Mouse (Mus musculus) brown adipose tissue, adult 24 weeks (tissue): ENCODE data around the gene A4galt. TPM values are rescaled to one million over a fixed set of nuclear protein-coding genes. Genes with fewer than 3 reads are reported as not detected.
"Not testable (repeated sequence)": the region's sequence is repeated elsewhere in the genome, so short reads cannot be mapped to it uniquely, and the experiment has no call there.

ENCODE experiments used
- H3K27ac ChIP-seq: fragments of 200-500 bp; replicated peaks from 2 replicates; pipeline ENCODE4 v1.5.1; 2012; ENCODE audit warnings: low read depth, mild to moderate bottlenecking, low read length
- H3K4me1 ChIP-seq: fragments of 200-500 bp; 2 replicates; pipeline ENCODE4 v1.6.1; 2012; ENCODE audit warnings: low read length, mixed read lengths; ENCODE audit not compliant: control insufficient read depth, insufficient read depth, insufficient read length
- H3K4me3 ChIP-seq: fragments of 200-500 bp; 2 replicates; pipeline ENCODE4 v1.5.1; 2012; ENCODE audit warnings: low read depth, mild to moderate bottlenecking, low read length, moderate library complexity; ENCODE audit not compliant: insufficient read depth
- polyA plus RNA-seq: library from polyadenylated mRNA; stranded (reverse); fragments of >200 nt; gene quantifications from 2 replicates; pipeline ENCODE4 v1.2.4, GENCODE M21; 2012; ENCODE audit not compliant: missing spikeins, insufficient read depth, insufficient read length

A4galt gene
- polyA plus RNA-seq, 1 experiment = 2.9 TPM

- Histone ChIP-seq H3K4me1 (no peaks in the 10 kb centered on the region), H3K4me3 (no peak overlapping the region), H3K27ac (no peak overlapping the region)
Observed at GRCm38 (mm10) chr15:83281303-83281702, 29.7 kb upstream of the A4galt start.

GRCm38 (mm10) chr15:83278579-83278978 is 27.0 kb upstream of the A4galt start:
- Histone ChIP-seq H3K4me3 (no peak overlapping the region), H3K27ac (no peak overlapping the region), H3K4me1 (no peaks in the 10 kb centered on the region)

- H3K4me3 ChIP-seq = no peak overlapping the region
- H3K27ac ChIP-seq = no peak overlapping the region
- no peaks in the 10 kb centered on the region for H3K4me1 ChIP-seq
Observed at GRCm38 (mm10) chr15:83277451-83277850, 25.9 kb upstream of the A4galt start.

- not testable (repeated sequence) for H3K4me1 ChIP-seq, H3K27ac ChIP-seq, H3K4me3 ChIP-seq
Observed at GRCm38 (mm10) chr15:83274237-83274636, 22.7 kb upstream of the A4galt start.

GRCm38 (mm10) chr15:83273017-83273416 is 21.4 kb upstream of the A4galt start:
- Histone ChIP-seq H3K27ac (no peak overlapping the region), H3K4me3 (no peak overlapping the region), H3K4me1 (no peaks in the 10 kb centered on the region; the same call in 1 of the 2 replicates)

- H3K27ac ChIP-seq, H3K4me3 ChIP-seq, H3K4me1 ChIP-seq: not testable (repeated sequence)
Observed at GRCm38 (mm10) chr15:83271221-83271620, 19.6 kb upstream of the A4galt start.

GRCm38 (mm10) chr15:83269985-83270384 is 18.4 kb upstream of the A4galt start:
- not testable (repeated sequence) for H3K27ac ChIP-seq

GRCm38 (mm10) chr15:83268428-83268827 is 16.9 kb upstream of the A4galt start:
- H3K4me1 ChIP-seq = not testable (repeated sequence)
- Histone ChIP-seq H3K4me3 (peak overlapping the region; percentile 33; the same call in 1 of the 2 replicates), H3K27ac (peak overlapping the region; percentile 37)

More at GRCm38 (mm10) chr15:83269985-83270384, 18.4 kb upstream of the A4galt start:
- not testable (repeated sequence) for H3K4me1 ChIP-seq, H3K4me3 ChIP-seq

GRCm38 (mm10) chr15:83265269-83265668 is 13.7 kb upstream of the A4galt start:
- Histone ChIP-seq H3K4me3 (no peak overlapping the region), H3K27ac (no peak overlapping the region), H3K4me1 (no peaks in the 10 kb centered on the region)

- no peak overlapping the region for H3K27ac ChIP-seq
Observed at GRCm38 (mm10) chr15:83263405-83263804, 11.8 kb upstream of the A4galt start.

GRCm38 (mm10) chr15:83257906-83258305 is 6.3 kb upstream of the A4galt start:
- no peak overlapping the region for H3K27ac ChIP-seq
- no peaks in the 10 kb centered on the region for H3K4me1 ChIP-seq
- no peak overlapping the region for H3K4me3 ChIP-seq

More at GRCm38 (mm10) chr15:83263405-83263804, 11.8 kb upstream of the A4galt start:
- no peaks in the 10 kb centered on the region for H3K4me1 ChIP-seq
- no peak overlapping the region for H3K4me3 ChIP-seq

- no peak overlapping the region for H3K27ac ChIP-seq
Observed at GRCm38 (mm10) chr15:83256491-83256890, 4.9 kb upstream of the A4galt start.

GRCm38 (mm10) chr15:83255944-83256343 is 4.4 kb upstream of the A4galt start:
- H3K27ac ChIP-seq = no peak overlapping the region
- no peak overlapping the region for H3K4me3 ChIP-seq
- H3K4me1 ChIP-seq = no peaks in the 10 kb centered on the region

More at GRCm38 (mm10) chr15:83256491-83256890, 4.9 kb upstream of the A4galt start:
- H3K4me3 ChIP-seq = no peak overlapping the region
- H3K4me1 ChIP-seq = no peaks in the 10 kb centered on the region

- Histone ChIP-seq H3K27ac (no peak overlapping the region), H3K4me3 (no peak overlapping the region)
Observed at GRCm38 (mm10) chr15:83255191-83255782, 3.7 kb upstream of the A4galt start.

GRCm38 (mm10) chr15:83254372-83255070 is 2.9 kb upstream of the A4galt start:
- H3K27ac ChIP-seq = no peak overlapping the region
- H3K4me1 ChIP-seq = no peaks in the 10 kb centered on the region
- H3K4me3 ChIP-seq = no peak overlapping the region

More at GRCm38 (mm10) chr15:83255191-83255782, 3.7 kb upstream of the A4galt start:
- H3K4me1 ChIP-seq = no peaks in the 10 kb centered on the region

- Histone ChIP-seq H3K4me3 (no peak overlapping the region), H3K4me1 (no peaks in the 10 kb centered on the region), H3K27ac (no peak overlapping the region)
Observed at GRCm38 (mm10) chr15:83252060-83252459, 486 bp upstream of the A4galt start.
